Mouse (Mus musculus) ES-Bruce4 (cell line): ENCODE data around the gene Serinc3.

ENCODE experiments used
- CTCF ChIP-seq: IDR thresholded peaks from one replicate; pipeline ENCODE4 v1.8.1; 2011; ENCODE audit warnings: low read depth, low read length
- EP300 ChIP-seq: IDR thresholded peaks from 2 replicates; pipeline ENCODE4 v1.6.1; 2011; ENCODE audit warnings: low read depth, low read length; ENCODE audit not compliant: insufficient read depth
- POLR2A ChIP-seq: IDR thresholded peaks from one replicate; pipeline ENCODE4 v1.8.1; 2011; ENCODE audit warnings: low read length; ENCODE audit not compliant: insufficient read depth

DNA sequence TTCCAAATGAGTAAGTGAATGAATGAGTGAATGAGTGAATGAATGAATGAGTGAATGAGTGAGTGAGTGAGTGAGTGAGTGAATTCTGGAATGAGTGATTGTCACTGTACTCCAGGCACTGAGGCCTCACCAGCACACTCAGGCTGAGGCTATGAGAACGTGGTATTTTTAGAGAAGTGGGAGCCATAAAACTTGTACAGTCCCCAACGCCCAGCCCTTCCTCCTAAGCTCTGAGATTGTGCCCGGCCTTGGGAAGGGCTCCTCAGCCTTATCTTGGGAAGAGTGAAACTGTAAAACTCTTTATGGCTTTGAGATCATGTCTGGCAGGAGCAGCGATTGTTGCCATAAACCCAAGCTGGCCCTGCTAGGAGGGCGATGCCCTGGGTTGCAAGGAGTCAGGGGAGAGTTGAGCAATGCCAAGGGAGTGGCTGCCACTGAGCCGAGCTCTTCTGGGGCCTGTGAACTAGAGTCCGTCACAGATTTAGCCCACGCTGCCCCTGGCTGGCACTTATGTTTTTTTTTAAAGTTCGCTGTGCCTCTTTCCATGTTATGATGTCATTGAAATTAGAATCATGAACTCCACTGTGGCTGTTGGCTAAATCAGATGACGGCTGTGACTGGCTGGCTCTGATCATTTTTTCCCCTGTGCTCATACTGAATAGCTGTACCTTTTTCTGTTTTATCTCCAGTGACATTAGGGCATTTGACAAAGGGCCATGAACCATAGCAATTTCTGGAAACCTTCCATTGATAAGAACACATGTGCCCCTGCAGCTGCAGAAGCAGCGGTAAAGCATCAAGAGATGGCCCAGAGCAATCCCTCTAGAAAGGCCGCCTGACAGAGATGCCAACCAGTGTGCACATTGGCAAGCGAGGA, 64.6 kb downstream of the Serinc3 start:
- TF ChIP-seq CTCF, result no peak
- TF ChIP-seq POLR2A, result no peak
- no peak for TF ChIP-seq EP300
